Mouse (Mus musculus): ENCODE measurements around the gene Spata5.

DNA sequence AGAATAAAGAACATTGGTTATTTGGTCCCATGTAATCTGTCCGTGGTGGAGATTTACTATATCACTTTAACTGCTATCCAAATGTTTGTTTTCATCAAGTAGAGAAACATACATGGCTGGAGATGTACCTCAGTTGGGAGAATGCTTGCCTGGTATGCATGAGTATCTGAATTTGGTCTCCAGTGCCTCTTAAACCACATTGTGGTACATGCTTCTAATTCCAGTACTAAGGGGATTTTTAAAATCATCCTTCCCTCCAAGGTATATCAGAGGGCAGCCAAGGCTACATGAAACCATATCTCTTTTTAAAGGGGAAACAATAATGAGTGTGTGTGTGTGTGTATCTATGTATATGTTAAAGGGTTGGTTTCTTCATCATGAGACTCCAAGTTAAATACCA is 60.1 kb downstream of the Spata5 start:
- no peak for TF ChIP-seq CTCF (IDR thresholded peaks at IDR 0.05)
- no peak for TF ChIP-seq EP300 (IDR thresholded peaks at IDR 0.05; ENCODE audit: insufficient read depth, low read depth, low read length)
- TF ChIP-seq POLR2A (IDR thresholded peaks at IDR 0.05; ENCODE audit: insufficient read depth, low read depth, low read length): no peak
